Mouse (Mus musculus) Muller cell, postnatal 12 days (primary cell): ENCODE data around the gene Ap3m1.

Source experiments
- DNase-seq: peaks from one replicate; pipeline ENCODE4 v3.0.0-alpha.2; 2015; ENCODE audit errors: inconsistent ontology term

Ap3m1 gene

DNA sequence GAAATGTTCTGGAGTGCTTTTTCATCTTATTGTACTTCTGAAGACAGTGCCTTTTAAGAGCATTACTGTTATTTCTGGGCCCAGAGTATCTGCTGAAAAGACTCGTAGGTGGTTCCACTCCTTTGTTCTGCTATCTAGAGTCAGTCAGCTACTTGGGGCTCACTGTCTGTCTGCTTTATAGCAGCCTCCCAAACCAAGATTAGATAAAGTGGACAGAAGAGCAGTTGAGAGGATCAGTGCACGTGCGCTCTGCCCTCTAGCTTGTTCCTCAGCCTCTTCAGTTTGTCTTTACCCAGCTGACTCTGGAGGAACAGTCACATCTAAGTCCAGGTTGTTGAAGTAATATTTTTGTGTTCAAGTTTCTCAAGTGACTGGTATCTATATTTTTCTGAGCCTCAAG is 21.7 kb upstream of the Ap3m1 start:
- DNase-seq, result no peak

DNA sequence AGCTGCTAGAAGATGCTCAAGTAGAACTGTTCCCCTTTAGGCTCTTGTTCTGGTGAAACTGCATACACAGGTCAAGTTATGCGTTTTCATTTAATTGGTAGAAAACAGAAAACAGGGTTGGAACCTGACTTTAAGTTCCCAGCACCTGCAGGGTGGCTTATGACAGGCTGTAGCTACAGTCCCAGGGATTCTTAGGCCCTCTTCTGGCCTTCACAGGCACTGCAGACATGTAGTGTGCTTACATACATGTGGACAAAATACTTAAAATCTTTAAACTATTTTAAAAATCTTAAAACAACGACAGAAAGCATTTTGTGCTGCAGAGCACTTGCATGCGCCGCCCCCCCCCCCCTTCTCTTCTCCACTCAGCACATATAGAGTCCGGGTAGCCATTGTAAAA is 17.3 kb upstream of the Ap3m1 start:
- no peak for DNase-seq

DNA sequence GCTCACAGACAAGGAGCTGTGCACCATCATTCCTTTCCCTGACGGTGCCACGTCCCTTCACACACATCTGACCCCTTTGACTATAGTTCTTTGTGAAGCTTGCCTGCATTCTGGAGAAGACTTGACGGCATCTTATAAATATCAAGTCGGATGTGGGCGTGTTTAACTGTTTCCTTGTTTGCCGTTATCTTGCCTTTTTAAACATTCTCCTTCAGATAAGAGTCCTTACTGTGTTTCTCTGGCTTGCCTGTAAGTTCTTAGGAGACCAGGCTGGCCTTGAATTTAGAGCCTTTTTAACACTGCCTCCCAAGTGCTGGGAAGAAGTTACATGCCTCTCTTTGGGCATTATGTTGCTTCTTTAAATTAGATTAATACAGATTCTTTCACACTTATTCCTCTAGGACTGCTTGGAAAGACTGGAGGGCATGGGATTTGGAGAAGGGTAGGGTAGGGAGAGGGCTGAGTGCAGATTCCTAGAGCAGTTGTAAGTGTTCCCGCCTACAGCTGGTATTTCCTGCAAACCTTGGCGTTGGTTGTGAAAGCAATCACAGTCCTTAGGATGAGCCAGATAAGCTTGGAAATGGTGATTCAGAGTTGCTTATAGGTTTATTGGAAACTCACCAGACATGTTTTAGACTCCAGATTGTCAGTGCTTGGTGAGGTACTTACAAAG is 13.3 kb upstream of the Ap3m1 start:
- no peak for DNase-seq

DNA sequence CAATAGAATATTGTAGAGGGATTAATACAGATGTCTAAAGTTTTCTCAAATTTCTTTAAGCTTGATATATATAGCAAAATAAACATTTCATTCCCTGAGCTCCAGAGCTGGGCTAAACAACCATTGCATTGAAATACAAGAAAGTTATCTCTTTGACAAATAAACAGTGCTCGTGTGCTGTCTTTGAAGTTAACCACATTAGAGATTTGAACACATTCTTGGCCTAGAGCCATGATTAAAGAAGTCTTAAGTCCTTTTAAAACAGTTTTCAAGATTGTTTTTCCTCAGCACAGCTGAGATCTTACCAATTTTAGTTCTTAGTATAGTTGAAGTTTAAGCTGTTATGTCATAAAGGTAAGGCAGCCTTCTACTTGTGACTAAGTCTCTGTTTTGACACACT is 12.0 kb upstream of the Ap3m1 start:
- DNase-seq, result no peak

DNA sequence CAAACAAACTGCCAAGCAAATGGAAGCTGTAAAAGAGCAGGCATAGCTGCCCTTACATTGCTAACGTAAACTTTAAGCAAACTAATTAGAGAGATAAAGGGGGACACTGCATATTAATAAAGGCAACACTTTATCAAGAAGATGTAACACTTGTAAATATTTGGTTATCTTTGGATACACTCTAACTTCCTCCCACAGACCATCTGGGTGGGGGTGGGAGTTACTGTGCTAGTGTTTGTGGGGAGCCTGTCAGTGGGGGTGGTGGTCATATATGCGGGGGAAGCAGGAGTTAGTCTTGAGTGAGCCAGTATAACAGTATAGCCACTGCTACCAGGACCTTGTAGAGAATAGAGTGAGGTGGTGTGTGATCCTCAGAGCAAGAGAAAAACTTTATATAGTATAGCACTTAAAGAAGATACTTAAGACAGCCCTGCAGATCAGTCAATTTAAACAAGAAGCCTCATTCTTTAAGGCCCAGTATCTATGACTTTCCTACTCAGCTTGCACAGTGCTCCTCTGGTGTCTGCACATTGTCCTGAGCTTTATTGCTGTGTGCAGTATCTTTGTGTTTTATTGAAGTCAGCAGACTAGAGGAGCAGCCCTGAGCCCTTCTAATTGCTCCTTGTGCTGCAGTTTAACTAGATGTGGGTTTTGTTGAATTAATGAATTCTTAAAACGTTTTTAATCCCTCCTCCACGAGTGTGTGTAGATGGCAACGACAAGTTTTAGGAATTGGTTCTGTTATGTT is 10.6 kb upstream of the Ap3m1 start:
- no peak for DNase-seq

DNA sequence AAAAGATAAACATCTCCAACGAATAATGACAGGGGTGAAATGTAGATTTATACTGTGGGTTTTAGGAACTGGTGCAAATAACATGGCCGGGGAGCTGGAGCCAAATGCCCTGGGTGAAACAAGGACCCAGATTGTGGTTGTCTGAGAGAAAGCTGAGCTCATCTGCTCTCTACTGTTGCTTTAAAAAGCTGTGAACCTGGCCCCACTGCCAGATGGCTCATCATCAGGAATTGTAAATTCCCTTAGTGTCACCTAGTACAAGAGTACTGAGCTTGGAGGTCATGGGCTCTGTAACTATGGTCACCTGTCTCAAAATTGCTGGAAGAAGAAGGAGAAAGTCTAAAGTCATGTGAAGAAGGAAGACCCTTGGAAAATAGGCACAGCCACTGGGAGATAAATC is 6.7 kb upstream of the Ap3m1 start:
- no peak for DNase-seq

DNA sequence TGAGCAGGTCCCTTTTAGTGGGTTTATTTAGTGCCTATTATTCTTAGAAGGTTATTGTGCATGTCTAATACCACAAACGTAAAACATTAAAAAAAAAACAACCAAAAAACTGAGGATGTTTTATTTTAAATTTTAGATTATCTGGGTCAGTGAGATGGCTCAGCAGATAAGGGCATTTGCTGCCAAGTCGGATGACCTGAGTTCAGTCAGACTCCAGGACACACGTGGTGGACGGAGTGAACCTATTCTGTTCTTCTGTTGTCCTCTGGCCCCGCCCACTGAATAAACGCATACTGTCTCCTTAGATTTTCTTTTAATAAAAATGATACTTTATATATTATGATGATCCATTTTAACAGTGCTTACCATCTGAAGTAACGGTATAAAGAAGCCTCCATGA is 1.3 kb upstream of the Ap3m1 start:
- no peak for DNase-seq

DNA sequence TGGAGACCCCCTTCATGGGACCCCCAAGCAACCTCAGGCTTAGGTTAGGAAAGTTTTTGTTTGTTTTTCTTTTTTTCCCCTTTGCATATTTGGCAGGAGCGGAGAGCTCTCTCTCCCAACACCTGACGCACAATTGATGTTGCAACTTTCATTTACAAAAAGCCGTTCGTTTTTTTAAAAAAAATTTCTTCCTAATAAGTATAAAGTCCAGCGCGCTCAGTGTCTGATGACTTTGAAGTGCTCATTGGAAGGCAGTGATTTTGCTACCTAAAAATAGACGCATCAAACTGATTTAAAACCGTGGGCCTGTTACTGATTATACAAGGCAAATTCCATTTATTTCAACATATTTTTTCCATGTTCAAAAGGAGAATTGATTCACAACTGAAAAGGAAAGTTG is 843 bp upstream of the Ap3m1 start:
- no peak for DNase-seq

DNA sequence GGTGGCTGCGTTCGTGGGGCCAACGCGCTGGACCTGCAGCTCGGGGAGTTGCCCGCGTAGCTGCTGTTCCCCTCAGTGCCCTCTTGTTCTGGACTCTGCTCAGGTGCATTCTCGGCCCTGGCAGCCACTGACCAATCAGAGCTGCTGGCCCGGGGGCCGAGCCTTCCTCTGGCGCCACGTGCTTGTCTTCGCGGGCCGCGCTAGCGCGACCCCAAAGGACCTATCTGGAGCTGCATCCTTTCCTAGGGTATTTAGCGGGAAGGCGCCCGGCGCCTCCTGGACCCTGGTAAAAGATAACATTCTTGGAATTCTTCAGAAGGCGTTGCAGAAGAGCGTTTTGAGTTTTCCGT is 448 bp upstream of the Ap3m1 start:
- peak; percentile 83 for DNase-seq

DNA sequence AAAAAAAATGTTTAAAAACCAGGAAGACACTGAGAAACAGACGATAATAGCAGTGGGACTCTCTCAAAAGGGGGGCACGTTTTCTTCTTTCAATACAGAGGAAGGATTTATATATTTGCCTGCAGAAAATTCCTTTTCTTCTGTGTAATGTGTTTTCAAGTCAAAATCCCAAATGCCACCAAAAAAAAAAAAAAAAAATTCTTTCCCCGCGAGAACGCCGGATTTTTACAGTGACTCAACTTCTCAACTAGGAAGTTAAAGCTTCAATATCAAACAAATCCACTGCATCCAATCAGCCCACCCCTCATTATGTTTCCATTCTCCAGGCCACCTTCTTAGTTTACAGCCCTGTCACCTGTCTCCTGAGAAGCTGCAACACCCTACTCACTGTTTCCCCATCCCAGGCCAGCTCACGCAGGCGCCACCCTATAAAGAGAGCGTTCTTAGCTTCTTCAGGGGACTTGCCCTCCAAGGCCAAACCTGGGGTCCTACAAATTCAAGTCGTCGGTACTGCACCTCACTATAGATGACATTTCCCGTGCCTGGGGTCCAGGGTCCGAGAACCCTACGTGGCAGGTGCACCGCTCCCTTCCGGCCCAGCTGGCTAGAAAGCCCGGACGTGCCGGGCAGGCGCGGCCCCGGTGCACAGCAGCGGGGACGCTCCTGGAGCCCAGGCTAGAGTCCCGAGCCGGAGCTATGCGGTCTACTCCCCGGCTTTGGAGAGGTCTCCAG is 762 bp downstream of the Ap3m1 start:
- DNase-seq, result no peak

DNA sequence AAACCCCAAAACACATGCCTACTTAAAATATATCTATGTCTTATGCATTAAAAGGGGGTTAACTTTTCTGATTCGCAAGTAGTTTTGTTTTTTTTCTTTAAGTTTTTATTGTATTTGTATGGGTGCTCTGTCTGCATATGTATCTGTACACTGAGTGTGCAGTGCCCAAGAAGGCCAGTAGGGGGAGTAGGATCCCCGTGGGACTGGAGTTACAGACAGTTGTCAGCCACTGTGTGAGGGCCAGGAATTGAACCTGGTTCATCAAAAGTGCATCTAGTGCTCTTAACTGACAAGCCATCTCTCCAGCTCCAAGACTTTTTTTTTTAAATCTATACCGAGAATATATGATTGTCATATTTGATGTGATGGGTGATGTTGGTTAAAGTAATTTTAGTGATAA is 1.6 kb downstream of the Ap3m1 start:
- peak; percentile 40 for DNase-seq

DNA sequence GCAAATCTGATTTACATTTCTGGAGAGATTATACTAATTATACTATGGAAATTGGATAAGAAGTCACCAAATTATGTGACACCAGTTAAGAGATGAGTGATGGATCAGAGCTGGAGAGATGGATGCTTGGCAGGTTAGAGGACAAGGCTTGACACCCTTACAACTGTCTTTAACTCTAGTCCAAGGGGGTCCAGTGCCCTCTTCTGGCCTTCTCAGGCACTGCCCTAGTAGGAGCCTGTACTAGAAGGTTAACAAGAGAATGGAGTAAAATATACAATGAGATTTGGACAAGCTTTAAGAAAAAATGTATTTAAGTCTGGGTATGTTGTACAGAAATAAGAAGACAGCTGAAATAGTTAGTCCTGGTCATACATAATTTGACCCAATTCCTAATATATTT is 3.4 kb downstream of the Ap3m1 start:
- DNase-seq, result no peak

DNA sequence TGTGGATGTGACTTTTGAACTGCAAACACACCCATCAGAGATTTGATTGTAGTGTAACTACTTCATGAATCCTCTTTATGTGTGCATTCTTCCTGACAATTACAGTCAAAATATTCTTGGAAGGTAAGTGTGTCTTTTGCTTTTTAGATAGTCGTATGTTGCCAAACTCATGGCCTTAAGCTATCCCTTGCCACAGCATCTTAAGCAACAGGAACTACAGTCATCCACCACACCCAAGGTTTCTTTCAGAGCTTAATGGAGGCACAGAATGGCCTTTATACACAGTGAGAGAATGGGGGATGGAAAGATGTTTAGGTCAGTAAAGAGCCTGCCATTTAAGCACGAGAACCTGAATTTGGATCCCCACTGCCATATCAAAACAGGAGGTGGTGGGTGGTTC is 4.5 kb downstream of the Ap3m1 start:
- DNase-seq, result no peak

DNA sequence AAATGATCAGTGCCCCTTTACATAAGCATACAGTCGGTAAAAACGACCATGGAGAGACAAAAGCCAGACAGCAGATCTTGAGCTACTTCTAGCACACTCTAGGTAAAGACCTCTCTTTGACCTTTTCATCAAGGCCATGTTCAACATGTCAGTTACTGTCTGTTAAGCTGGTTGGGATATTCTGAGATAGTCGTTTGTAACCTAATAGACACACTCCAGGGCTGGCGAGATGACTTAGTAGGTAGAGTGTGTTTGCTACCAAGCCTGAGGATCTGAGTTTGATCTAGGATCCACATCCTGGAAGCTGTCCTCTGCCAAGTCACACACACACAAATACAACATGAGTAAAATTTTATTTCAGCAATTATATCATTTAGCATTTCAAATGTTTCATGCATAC is 12.7 kb downstream of the Ap3m1 start:
- DNase-seq, result no peak

DNA sequence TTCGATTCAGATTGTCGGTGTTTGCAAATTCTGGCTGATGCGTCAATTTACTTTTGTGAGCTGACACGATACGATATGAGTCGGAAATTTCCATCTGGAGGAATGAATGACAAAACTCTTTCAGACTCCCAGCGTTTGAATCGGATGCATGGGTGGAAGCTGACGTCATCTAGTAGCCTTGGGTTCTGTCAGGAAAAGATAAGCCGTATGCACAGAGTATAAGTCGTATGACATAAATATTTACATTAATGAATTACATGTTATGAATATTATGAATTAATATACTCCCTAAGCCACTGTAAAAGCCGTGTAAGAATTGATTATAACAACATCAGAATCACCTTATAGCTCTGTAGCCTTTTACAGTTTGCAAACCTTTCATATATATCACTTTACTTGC is 13.2 kb downstream of the Ap3m1 start:
- DNase-seq, result no peak

DNA sequence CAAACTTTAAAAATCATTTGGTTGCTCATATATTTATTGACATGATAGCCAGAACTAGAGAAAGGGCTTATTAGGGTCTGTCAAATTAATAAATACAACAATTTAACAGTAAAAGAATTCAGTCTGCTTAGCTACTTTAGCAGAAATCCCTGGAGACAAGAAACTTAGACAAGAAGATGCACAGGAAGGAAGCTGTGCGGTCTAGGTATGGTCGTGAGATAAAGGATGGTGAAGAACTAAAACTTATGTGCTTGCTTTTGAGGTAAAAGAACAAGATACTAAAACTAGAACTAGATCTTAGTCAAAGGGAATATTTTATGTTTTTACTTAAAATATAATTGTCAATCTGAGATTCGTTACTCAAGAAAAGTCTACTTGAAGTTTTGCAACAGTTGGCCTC is 17.5 kb downstream of the Ap3m1 start:
- DNase-seq, result no peak

DNA sequence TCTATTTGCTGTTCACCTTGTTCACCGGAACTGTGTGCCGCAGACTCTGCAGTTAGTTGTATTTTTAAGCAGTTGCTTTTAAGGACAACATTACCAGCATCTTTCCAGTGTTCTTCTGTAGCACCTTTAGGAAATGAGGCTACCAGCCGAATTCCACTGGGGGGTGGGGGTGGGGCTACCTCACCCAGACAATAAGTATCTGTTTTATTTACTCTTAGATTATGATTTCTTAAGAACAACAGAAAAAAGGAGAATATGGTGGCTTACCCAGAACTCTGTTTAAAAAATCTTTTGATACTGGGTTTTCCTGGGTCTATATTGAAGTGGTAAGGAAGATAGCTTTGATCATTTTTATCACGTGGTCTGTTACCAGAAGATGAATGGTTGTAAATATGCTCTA is 18.0 kb downstream of the Ap3m1 start:
- no peak for DNase-seq

DNA sequence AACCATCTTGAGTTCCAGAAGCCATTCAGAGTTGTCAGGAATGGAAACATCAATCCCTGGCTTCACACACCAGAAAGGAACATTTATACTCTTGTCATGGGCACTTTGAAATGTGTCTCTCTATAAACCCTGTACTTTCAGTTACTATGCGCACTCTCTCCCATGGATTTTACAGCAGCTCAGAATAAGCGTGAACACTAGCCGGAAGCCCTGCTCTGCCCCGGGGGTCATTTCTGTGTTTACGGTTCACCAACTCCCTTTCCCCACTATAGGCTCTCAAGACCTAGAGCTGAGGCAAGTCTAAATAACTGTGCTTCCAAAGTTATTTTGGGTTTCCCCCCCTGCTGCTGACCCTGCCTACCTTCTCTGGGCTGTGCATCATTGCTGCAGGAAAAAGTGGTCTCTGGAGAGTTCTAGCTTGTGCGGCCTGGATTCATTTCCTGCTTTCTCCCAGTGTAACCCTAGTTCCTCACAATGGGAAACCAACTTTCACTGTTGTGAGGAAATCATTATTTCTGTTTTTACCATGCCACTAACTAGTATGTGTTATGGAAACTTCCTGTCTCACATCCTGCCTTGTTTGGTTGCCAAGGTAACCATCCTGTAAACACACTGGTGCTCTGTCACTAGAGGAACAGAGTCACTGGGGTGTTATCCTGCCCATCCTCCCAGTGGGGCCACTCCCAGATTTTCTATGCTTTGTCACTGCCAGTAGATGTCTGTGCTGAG is 20.4 kb downstream of the Ap3m1 start:
- DNase-seq, result peak; percentile 76

DNA sequence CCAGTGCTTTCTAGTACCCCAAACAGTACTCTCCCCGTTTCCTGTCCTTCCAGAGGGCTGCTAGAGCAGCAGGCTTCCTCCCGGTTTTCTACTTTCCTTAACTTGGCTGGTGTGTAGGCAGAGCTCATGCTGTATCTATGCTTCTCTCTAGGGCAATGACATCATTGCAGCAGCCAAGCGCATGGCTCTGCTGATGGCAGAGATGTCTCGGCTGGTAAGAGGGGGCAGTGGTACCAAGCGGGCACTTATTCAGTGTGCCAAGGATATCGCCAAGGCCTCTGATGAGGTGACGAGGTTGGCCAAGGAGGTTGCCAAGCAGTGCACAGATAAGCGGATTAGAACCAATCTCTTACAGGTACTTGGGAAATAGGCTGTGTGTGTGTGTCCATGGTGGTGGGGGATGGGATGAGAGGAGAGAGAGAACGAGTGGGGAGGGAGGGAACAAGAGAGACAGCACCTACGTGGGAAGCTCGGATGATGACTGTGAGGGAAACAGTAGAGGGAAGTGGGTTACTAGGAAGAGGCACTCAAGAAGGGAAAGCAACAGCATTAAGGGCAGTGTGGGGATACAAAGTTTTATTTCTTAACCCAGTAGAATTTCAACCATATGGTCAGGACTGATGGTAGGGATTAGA is 23.2 kb downstream of the Ap3m1 start:
- no peak for DNase-seq

DNA sequence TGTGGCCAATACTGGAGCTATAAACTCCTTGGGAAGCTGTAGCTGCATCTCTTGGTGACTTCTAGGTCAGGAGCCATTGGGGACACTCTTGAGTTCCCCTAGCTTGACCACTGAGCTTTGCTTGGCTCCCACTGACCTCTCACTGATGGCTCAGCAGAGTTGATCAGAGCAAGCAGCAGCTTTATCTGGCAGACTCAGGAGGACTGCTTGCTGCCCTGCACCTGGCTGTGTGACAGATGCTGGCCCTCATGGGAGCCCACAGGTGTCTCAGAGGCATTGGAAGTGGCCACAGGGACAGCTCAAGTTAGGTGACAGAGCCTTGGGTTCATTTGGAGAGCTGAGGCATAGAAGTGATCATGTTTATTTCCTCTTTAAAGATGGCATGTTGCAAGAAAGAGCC is 24.8 kb downstream of the Ap3m1 start:
- DNase-seq, result no peak

DNA sequence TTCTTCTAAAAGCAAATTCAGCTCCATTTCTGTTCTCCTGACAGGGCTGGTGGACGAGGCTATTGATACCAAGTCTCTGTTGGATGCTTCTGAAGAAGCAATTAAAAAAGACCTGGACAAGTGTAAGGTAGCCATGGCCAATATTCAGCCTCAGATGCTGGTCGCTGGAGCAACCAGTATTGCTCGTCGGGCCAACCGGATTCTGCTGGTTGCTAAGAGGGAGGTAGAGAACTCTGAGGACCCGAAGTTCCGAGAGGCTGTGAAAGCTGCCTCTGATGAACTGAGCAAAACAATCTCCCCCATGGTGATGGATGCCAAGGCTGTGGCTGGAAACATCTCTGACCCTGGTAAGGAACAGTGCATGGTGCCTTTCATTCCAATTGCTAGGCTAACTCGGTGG is 31.9 kb downstream of the Ap3m1 start:
- DNase-seq, result no peak

DNA sequence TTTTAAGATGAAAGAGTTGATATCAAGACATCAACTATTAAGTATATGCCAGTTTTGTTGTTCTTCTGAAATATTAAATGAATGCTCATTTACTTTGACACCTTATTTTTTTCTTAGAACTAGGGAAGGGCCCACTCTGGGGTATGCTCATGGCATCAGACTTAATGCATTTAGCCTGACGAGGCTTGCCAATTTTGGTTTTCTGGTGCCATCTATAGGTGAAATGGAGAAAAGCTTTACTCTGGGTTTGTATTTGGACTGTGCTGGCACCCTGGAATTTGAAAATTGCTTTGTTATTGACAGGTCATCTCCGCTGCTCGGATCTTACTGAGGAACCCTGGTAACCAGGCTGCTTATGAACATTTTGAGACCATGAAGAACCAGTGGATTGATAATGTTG is 33.3 kb downstream of the Ap3m1 start:
- peak; percentile 55 for DNase-seq
